Mouse (Mus musculus): ENCODE results near the gene Ccar1.
"Not testable (repeated sequence)": the region's sequence is repeated elsewhere in the genome, so short reads cannot be mapped to it uniquely, and the experiment has no call there.

The Ccar1 gene

GRCm38 (mm10) chr10:62792177-62793090 lies at the start of gene Ccar1:
TSS of gene Ccar1 (minus strand) at chr10:62792286.
- peak; percentile 98 to 99 for DNase-seq (ENCODE audit: low spot score in 2 of 2)

GRCm38 (mm10) chr10:62840687-62841086 lies 48.6 kb upstream of the Ccar1 start:
- no peak for DNase-seq (ENCODE audit: low spot score in 2 of 2)

- no peak for DNase-seq (ENCODE audit: low spot score in 2 of 2)
These were observed 45.9 kb upstream of the Ccar1 start for GRCm38 (mm10) chr10:62837987-62838386.

GRCm38 (mm10) chr10:62832783-62833182 lies 40.7 kb upstream of the Ccar1 start:
- DNase-seq (ENCODE audit: low spot score in 2 of 2), result no peak

GRCm38 (mm10) chr10:62831546-62831945 lies 39.5 kb upstream of the Ccar1 start:
- DNase-seq (ENCODE audit: low spot score in 2 of 2), result no peak

GRCm38 (mm10) chr10:62824474-62824873 lies 32.4 kb upstream of the Ccar1 start:
- DNase-seq (ENCODE audit: low spot score in 2 of 2), result no peak

GRCm38 (mm10) chr10:62823431-62823830 lies 31.3 kb upstream of the Ccar1 start:
- DNase-seq (ENCODE audit: low spot score in 2 of 2), result no peak

- DNase-seq (ENCODE audit: low spot score in 2 of 2), result no peak
These were observed 17.9 kb upstream of the Ccar1 start for GRCm38 (mm10) chr10:62810010-62810409.

- DNase-seq (ENCODE audit: low spot score in 2 of 2), result no peak
These were observed 16.7 kb upstream of the Ccar1 start for GRCm38 (mm10) chr10:62808766-62809165.

- DNase-seq (ENCODE audit: low spot score in 2 of 2), result no peak
These were observed 16.2 kb upstream of the Ccar1 start for GRCm38 (mm10) chr10:62808316-62808715.

GRCm38 (mm10) chr10:62804106-62804505 lies 12.0 kb upstream of the Ccar1 start:
- no peak for DNase-seq (ENCODE audit: low spot score in 2 of 2)

- DNase-seq (ENCODE audit: low spot score in 2 of 2), result no peak
These were observed 11.2 kb upstream of the Ccar1 start for GRCm38 (mm10) chr10:62803296-62803695.

GRCm38 (mm10) chr10:62794221-62794620 lies 2.1 kb upstream of the Ccar1 start:
- no peak for DNase-seq (ENCODE audit: low spot score in 2 of 2)

GRCm38 (mm10) chr10:62793091-62793453 lies 986 bp upstream of the Ccar1 start:
- peak; percentile 21 to 26 for DNase-seq (ENCODE audit: low spot score in 2 of 2)

GRCm38 (mm10) chr10:62791251-62792176 lies 572 bp downstream of the Ccar1 start:
- DNase-seq (ENCODE audit: low spot score in 2 of 2), result peak; percentile 6 to 11

- DNase-seq (ENCODE audit: low spot score in 2 of 2), result not testable (repeated sequence)
These were observed 10.3 kb downstream of the Ccar1 start for GRCm38 (mm10) chr10:62781776-62782175.

GRCm38 (mm10) chr10:62750781-62751180 lies 41.3 kb downstream of the Ccar1 start:
- DNase-seq (ENCODE audit: low spot score in 2 of 2), result no peak

- DNase-seq (ENCODE audit: low spot score in 2 of 2), result peak in 1 of 2 experiments; percentile 11
These were observed 51.9 kb downstream of the Ccar1 start for GRCm38 (mm10) chr10:62739961-62740737.

- DNase-seq (ENCODE audit: low spot score in 2 of 2), result no peak
These were observed 55.0 kb downstream of the Ccar1 start for GRCm38 (mm10) chr10:62736965-62737688.

- DNase-seq (ENCODE audit: low spot score in 2 of 2), result no peak
These were observed 61.3 kb downstream of the Ccar1 start for GRCm38 (mm10) chr10:62730826-62731225.

Data from heart, adult 9 months (tissue).